Mouse (Mus musculus) bone marrow, adult 2 months (tissue): ENCODE measurements around the gene Rpl12.

ENCODE experiments used
- CTCF ChIP-seq: fragments of 200-500 bp; IDR thresholded peaks from 2 replicates; pipeline ENCODE4 v1.5.1; 2011; ENCODE audit warnings: low read length, control low read depth; ENCODE audit not compliant: control insufficient read depth, insufficient read depth
- POLR2A ChIP-seq: fragments of 200-500 bp; IDR thresholded peaks from 2 replicates; pipeline ENCODE4 v1.6.1; 2011; ENCODE audit warnings: low read depth, mild to moderate bottlenecking, control low read depth, low read length, borderline replicate concordance; ENCODE audit not compliant: control insufficient read depth

DNA sequence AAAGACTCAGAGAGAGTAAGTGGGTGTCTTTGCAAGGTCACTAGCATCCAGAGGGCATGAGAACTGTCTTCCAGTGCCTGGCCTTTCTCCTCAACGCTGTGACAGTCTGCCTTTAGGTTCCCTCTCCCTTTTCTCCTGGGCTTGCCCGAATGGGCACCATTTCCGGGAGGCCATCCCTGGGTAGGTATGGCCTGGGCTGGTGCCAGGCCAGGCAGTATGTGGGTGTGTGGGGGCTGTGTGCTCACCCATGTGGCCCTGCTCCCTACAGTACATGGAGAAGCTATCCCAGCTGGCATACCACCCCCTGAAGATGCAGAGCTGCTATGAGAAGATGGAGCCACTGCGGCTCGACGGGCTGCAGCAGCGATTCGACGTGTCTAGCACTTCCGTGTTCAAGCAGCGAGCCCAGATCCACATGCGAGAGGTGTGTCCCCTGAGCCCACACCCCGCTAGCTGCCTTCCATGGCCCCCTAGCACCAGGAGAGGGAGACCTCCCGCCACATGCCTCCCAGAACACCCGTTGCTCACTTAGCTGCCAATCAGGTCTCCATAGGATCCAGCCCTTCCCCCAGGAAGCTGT, 39.5 kb upstream of the Rpl12 start:
- no peak for TF ChIP-seq CTCF
- TF ChIP-seq POLR2A, result no peak
